Mouse (Mus musculus) heart, embryonic 16.5 days (tissue): ENCODE measurements around the gene Mgea5. TPM values are rescaled to one million over a fixed set of nuclear protein-coding genes. Genes with fewer than 3 reads are reported as not detected.

ENCODE experiments used
- ATAC-seq: fragments of 200-750 bp; cut with Nextera tagmentation; replicated peaks from 2 replicates; pipeline ENCODE4 v1.8.0; 2017; ENCODE audit warnings: moderate number of reproducible peaks; ENCODE audit not compliant: insufficient read depth, low FRiP score; ENCODE audit errors: extremely low read depth
- H3K27ac ChIP-seq: fragments of 300-500 bp; sonication (generic); 2 replicates; pipeline ENCODE4 v1.5.1; 2014; ENCODE audit warnings: mild to moderate bottlenecking, low read length, control low read depth, moderate library complexity
- H3K27me3 ChIP-seq: fragments of 300-500 bp; sonication (generic); 2 replicates; pipeline ENCODE4 v1.6.1; 2014; ENCODE audit warnings: low read length, mixed read lengths; ENCODE audit not compliant: control insufficient read depth, insufficient read depth
- H3K36me3 ChIP-seq: fragments of 300-500 bp; sonication (generic); 2 replicates; pipeline ENCODE4 v1.6.1; 2014; ENCODE audit not compliant: control insufficient read depth, insufficient read depth
- H3K4me1 ChIP-seq: fragments of 300-500 bp; sonication (generic); 2 replicates; pipeline ENCODE4 v1.6.1; 2014; ENCODE audit warnings: low read length, mixed read lengths; ENCODE audit not compliant: control insufficient read depth, insufficient read depth
- H3K4me2 ChIP-seq: fragments of 300-500 bp; sonication (generic); 2 replicates; pipeline ENCODE4 v1.6.1; 2014; ENCODE audit warnings: low read depth, mild to moderate bottlenecking, control low read depth, low read length
- H3K4me3 ChIP-seq: fragments of 300-500 bp; sonication (generic); 2 replicates; pipeline ENCODE4 v1.5.1; 2014; ENCODE audit warnings: mild to moderate bottlenecking, control low read depth, low read length
- H3K9ac ChIP-seq: fragments of 300-500 bp; sonication (generic); 2 replicates; pipeline ENCODE4 v1.6.1; 2014; ENCODE audit warnings: low read length, control low read depth
- H3K9me3 ChIP-seq: fragments of 300-500 bp; sonication (generic); replicated peaks from 2 replicates; pipeline ENCODE4 v1.6.1; 2016; ENCODE audit warnings: low read length; ENCODE audit not compliant: control insufficient read depth
- WGBS: fragments of 180-500 bp; shearing (Covaris S2); extraction: QIAGEN DNeasy Blood & Tissue Kit; methylation state at CpG from one replicate; pipeline ENCODE4 v1.1.7; 2014; 5-methylcytosine and 5-hydroxymethylcytosine counted together
- polyA plus RNA-seq: library from polyadenylated mRNA; unstranded; fragments of >200 nt; fragmentation: Nextera tagmentation; extraction: Ambion mirVana; gene quantifications from 2 replicates; pipeline ENCODE4 v1.2.1, GENCODE M21; 2015

The Mgea5 gene
- polyA plus RNA-seq, 1 experiment from 2014 or later: 33.7 TPM

GRCm38 (mm10) chr19:45789888-45790874 is 6.5 kb upstream of the Mgea5 start:
- no peak for ATAC-seq
- H3K4me2 ChIP-seq: no peak overlapping the region
- WGBS: 78% methylated on average over 13 of the region's 13 CpGs
- H3K4me3 ChIP-seq: no peak overlapping the region
- H3K4me1 ChIP-seq: no peaks in the 10 kb centered on the region
- H3K9me3 ChIP-seq: no peaks in the 10 kb centered on the region
- no peak overlapping the region for H3K9ac ChIP-seq
- H3K36me3 ChIP-seq: no peaks in the 10 kb centered on the region
- no peak overlapping the region for H3K27ac ChIP-seq
- no peaks in the 10 kb centered on the region for H3K27me3 ChIP-seq

GRCm38 (mm10) chr19:45789365-45789764 is 5.7 kb upstream of the Mgea5 start:
- no peaks in the 10 kb centered on the region for H3K4me1 ChIP-seq
- H3K9me3 ChIP-seq: no peaks in the 10 kb centered on the region
- ATAC-seq: no peak
- H3K27ac ChIP-seq: no peak overlapping the region
- 76% methylated on average over 7 of the region's 7 CpGs for WGBS
- H3K27me3 ChIP-seq: no peaks in the 10 kb centered on the region
- H3K36me3 ChIP-seq: no peaks in the 10 kb centered on the region
- H3K9ac ChIP-seq: no peak overlapping the region
- no peak overlapping the region for H3K4me3 ChIP-seq
- H3K4me2 ChIP-seq: no peak overlapping the region

- Histone ChIP-seq H3K4me1 (no peaks in the 10 kb centered on the region), H3K4me2 (no peak overlapping the region), H3K36me3 (no peaks in the 10 kb centered on the region), H3K27me3 (no peaks in the 10 kb centered on the region), H3K9me3 (no peaks in the 10 kb centered on the region), H3K27ac (no peak overlapping the region), H3K4me3 (no peak overlapping the region), H3K9ac (no peak overlapping the region)
- WGBS: 32% methylated on average over 4 of the region's 4 CpGs
- ATAC-seq: no peak
These were observed 4.7 kb upstream of the Mgea5 start for GRCm38 (mm10) chr19:45788337-45788736.

GRCm38 (mm10) chr19:45787450-45787849 is 3.8 kb upstream of the Mgea5 start:
- no peaks in the 10 kb centered on the region for H3K27me3 ChIP-seq
- no peak overlapping the region for H3K9ac ChIP-seq
- no peak overlapping the region for H3K27ac ChIP-seq
- no peak overlapping the region for H3K4me2 ChIP-seq
- H3K4me1 ChIP-seq: no peaks in the 10 kb centered on the region
- no peak for ATAC-seq
- WGBS: 61% methylated on average over 3 of the region's 3 CpGs
- H3K4me3 ChIP-seq: no peak overlapping the region
- no peaks in the 10 kb centered on the region for H3K9me3 ChIP-seq
- H3K36me3 ChIP-seq: no peaks in the 10 kb centered on the region

GRCm38 (mm10) chr19:45785470-45785869 is 1.8 kb upstream of the Mgea5 start:
- Histone ChIP-seq H3K9me3 (no peaks in the 10 kb centered on the region), H3K4me1 (peaks cover 16% of the 10 kb centered on the region), H3K4me3 (no peak overlapping the region), H3K4me2 (no peak overlapping the region), H3K9ac (no peak overlapping the region), H3K27me3 (no peaks in the 10 kb centered on the region), H3K36me3 (no peaks in the 10 kb centered on the region), H3K27ac (no peak overlapping the region)
- WGBS: 81% methylated on average over 3 of the region's 3 CpGs
- ATAC-seq: no peak

- peak overlapping the region; percentile 64 for H3K27ac ChIP-seq
- H3K9me3 ChIP-seq: no peaks in the 10 kb centered on the region
- 31% methylated on average over 17 of the region's 17 CpGs for WGBS
- H3K9ac ChIP-seq: peak overlapping the region; percentile 67
- peaks cover 3% of the 10 kb centered on the region; the same call in 1 of the 2 replicates for H3K36me3 ChIP-seq
- H3K4me1 ChIP-seq: peaks cover 19% of the 10 kb centered on the region
- no peak for ATAC-seq
- H3K4me3 ChIP-seq: peak overlapping the region; percentile 99
- H3K27me3 ChIP-seq: no peaks in the 10 kb centered on the region
- H3K4me2 ChIP-seq: peak overlapping the region; percentile 60
These were observed 418 bp upstream of the Mgea5 start for GRCm38 (mm10) chr19:45783933-45784576.

GRCm38 (mm10) chr19:45782315-45783001 is 1.2 kb downstream of the Mgea5 start:
- peak; percentile 31 for ATAC-seq
- H3K36me3 ChIP-seq: peaks cover 16% of the 10 kb centered on the region
- H3K4me3 ChIP-seq: peak overlapping the region; percentile 99
- H3K4me2 ChIP-seq: peak overlapping the region; percentile 82
- peaks cover 19% of the 10 kb centered on the region for H3K4me1 ChIP-seq
- H3K27ac ChIP-seq: peak overlapping the region; percentile 98
- H3K9ac ChIP-seq: peak overlapping the region; percentile 98
- H3K9me3 ChIP-seq: no peaks in the 10 kb centered on the region
- under 1% methylated on average over 36 of the region's 36 CpGs for WGBS
- no peaks in the 10 kb centered on the region for H3K27me3 ChIP-seq

GRCm38 (mm10) chr19:45781676-45782075 is 2.0 kb downstream of the Mgea5 start:
- peaks cover 22% of the 10 kb centered on the region for H3K36me3 ChIP-seq
- peak overlapping the region; percentile 82 for H3K4me2 ChIP-seq
- 57% methylated on average over 8 of the region's 8 CpGs for WGBS
- H3K4me1 ChIP-seq: peaks cover 19% of the 10 kb centered on the region
- no peak for ATAC-seq
- H3K4me3 ChIP-seq: peak overlapping the region; percentile 99
- no peak overlapping the region; the same call in 1 of the 2 replicates for H3K9ac ChIP-seq
- no peaks in the 10 kb centered on the region for H3K9me3 ChIP-seq
- no peak overlapping the region for H3K27ac ChIP-seq
- no peaks in the 10 kb centered on the region for H3K27me3 ChIP-seq
